Mouse (Mus musculus) kidney, adult 9 months (tissue): ENCODE results near the gene Aaas.
"Not testable (repeated sequence)": the region's sequence is repeated elsewhere in the genome, so short reads cannot be mapped to it uniquely, and the experiment has no call there.

Experiments used
- DNase-seq: peaks from one replicate; pipeline ENCODE4 v3.0.0; 2022

Gene Aaas

GRCm38 (mm10) chr15:102356501-102357325 is 6.1 kb upstream of the Aaas start:
- no peak for DNase-seq

- peak; percentile 73 for DNase-seq
Measured at GRCm38 (mm10) chr15:102355871-102356441, 5.4 kb upstream of the Aaas start.

- DNase-seq = peak; percentile 53
Measured at GRCm38 (mm10) chr15:102355134-102355870, 4.7 kb upstream of the Aaas start.

DNA sequence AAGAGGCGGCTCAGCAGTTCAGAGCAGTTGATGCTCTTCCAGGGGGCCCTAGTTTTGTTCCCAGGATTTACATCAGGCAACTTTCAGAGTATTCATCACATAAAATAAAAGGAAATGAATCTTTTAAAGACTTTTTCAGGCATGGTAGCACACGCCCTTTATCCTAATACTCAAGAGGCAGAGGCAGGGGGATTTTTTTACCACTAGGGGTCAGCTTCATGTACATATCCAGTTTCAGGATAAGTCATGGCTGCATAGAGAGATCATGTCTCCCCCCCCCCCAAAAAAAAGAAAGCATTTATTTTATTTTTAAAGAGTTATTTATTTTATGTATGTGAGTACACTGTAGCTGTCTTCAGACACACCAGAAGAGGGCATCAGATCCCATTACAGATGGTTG is 3.4 kb upstream of the Aaas start:
- DNase-seq = no peak

DNA sequence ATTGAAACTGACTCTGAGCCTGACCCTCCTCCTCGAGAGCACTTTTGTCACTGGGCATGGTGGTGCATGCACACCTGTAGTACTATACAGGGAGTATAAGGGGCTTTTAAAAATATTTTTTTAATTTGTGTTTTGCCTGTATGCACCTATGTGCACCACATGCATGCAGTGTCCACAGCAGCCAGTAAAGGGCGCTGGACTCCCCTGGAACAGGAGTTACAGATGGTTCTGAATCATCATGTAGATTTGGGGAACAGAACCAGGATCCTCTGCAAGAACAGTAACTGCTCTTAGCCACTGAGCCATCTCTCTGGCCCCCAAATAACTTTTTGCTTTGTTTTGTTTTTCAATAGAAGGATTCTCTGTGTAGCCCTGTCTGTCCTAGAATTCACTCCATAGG is 1.6 kb upstream of the Aaas start:
- DNase-seq = no peak

- no peak for DNase-seq
Measured at GRCm38 (mm10) chr15:102350942-102351291, 346 bp upstream of the Aaas start.

DNA sequence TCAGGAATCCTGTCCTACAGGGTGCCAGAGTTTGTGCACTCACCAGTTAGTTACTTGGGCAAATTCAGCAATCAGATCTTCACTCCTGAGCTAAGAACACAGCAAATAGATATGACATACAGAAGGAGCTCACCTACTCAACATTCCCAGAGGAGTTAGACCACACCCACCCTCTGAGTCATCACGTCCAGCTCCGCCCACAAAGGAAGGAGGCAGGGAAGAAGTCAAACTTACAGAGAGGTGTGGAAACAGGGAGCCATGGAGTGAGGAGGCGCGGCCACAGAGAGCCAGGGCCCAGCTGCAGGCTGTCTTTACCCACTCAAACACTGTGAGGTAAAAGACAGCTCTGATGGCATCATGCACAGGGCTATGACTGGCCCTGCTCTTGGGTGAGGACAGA is 4.1 kb downstream of the Aaas start:
- no peak for DNase-seq

- DNase-seq = no peak
Measured at GRCm38 (mm10) chr15:102344490-102344889, 6.1 kb downstream of the Aaas start.

DNA sequence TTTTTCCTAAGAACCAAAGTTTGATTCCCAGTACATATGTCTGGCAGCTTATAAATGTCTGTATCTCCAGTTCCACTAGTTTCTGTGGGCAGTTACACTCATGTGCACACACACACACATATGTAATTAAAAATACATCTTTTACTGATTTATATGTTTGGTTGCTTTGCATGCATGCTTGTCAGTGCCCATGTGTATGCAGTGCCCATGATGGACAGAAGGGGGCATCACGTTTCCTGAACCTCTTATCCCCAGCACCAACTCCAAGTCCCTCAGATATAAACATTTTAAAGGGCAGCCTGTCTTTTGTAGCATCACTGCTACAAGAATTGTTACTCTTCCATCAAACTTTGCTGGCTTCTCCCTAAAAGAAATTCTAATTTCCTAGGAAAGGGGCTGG is 9.0 kb downstream of the Aaas start:
- DNase-seq = peak; percentile 73

- no peak for DNase-seq
Measured at GRCm38 (mm10) chr15:102339612-102340011, 11.0 kb downstream of the Aaas start.

- peak; percentile 70 for DNase-seq
Measured at GRCm38 (mm10) chr15:102336946-102337345, 13.6 kb downstream of the Aaas start.

- DNase-seq = not testable (repeated sequence)
Measured at GRCm38 (mm10) chr15:102335925-102336324, 14.6 kb downstream of the Aaas start.

DNA sequence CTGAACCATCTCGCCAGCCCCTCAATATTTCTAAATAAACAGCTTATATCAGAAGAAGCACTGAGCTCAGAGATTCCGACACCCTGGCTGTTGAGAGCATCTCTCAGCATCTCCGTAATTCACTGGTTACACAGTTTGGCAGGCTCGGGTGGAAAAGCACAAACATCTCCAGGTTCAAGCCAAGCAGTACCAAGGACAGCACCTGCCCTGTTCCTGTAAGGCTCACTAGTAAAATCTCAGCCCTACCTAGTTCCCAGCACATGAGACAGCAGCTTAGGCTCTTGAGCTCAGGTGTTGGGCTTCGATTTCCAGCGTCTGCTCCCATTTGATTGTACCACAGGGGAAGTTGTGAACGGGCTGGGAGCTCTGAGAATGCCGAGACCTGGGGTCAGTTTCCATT is 15.3 kb downstream of the Aaas start:
- DNase-seq = no peak

- DNase-seq = peak; percentile 84
Measured at GRCm38 (mm10) chr15:102331610-102332015, 19.0 kb downstream of the Aaas start, which contains the start of gene Myg1. Gene Myg1, plus strand, starts transcription at chr15:102331709.

GRCm38 (mm10) chr15:102326892-102327291 is 23.7 kb downstream of the Aaas start:
- DNase-seq = no peak

DNA sequence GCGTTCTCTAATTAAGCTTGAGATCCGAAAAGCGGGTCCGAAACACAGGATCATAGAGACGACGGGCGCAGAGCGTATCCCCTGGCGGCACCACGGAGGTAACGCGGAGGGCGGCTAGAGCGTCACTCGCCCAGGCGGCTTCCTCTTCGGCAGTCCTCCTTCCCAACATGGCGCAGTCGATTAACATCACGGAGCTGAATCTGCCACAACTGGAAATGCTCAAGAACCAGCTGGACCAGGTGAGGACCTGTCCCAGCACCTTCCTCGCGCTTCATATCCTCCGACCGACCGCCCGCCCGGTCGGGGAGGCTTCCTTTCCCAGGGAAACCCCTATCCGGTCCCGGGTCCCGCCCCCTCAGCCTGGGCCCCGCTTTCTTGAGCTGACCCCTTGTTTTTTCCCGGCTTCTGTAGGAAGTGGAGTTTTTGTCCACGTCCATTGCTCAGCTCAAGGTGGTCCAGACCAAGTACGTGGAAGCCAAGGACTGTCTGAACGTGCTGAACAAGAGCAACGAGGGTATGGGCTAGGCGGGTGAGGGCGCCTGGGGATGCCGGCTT is 24.5 kb downstream of the Aaas start, which contains the start of gene Pfdn5:
Gene Pfdn5 (plus strand): TSS at position 95 of the 555 bp plus-strand sequence.
- peak; percentile 89 for DNase-seq

GRCm38 (mm10) chr15:102324654-102325473 is 25.7 kb downstream of the Aaas start:
- peak; percentile 64 for DNase-seq

DNA sequence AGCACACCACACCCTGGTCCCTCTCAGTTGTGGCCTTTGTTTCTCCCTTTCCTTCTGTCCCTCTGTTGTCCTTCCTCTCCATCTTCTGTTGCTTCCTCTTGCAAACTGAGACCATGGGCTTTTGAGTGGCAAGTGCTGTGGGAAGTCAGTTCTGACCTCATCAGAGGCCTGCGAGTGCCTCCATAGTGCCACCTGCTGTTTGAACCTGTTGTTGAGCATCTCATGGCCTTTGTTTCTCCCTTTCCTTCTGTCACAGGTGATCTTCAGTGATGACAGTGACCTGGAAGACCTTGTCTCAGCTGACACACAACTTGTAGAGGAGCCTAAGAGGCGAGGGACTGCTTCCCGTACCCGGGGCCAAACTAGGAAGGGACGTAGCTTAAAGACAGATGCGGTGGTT is 34.3 kb downstream of the Aaas start:
- DNase-seq = peak; percentile 76

DNA sequence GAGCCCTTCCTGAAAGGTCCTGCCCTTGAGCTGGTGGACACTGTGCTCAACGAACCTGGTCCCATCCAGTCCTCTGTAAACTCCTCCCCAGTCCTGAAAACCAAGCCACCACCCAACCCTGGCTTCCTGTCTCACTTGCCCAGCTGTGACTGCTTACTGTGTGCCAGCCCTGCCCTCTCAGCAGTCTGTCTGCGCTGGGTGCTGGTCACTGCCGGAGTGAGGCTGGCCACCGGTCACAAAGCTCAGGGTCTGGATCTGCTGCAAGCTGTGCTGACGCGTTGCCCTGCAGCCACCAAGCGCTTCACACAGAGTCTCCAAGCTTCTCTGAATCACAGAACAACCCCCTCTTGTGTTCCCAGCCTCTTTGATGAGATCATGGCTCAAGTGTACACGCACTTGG is 35.3 kb downstream of the Aaas start:
- no peak for DNase-seq

DNA sequence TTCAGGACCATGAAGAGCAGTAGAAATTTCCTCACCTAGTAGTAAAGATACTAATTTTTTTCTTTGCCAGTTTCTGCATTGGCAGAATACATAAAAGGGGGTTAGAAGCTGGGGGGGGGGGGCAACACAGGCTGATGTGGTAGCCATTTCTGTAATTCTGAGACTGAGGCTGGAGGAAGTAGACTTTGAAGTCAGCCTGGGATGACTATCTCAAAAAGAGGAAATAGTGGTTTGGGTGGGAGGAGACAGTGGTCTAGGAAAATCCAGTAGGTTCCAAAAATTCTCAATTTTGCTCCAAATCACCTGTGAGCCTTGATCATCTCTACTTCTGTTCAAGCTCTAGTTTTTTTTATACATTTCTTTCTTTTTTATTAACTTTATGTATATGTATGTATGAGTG is 39.1 kb downstream of the Aaas start:
- no peak for DNase-seq

- peak; percentile 48 for DNase-seq
Measured at GRCm38 (mm10) chr15:102310074-102310845, 40.3 kb downstream of the Aaas start.

GRCm38 (mm10) chr15:102308717-102309116 is 41.9 kb downstream of the Aaas start:
- no peak for DNase-seq
